Mouse (Mus musculus) kidney, adult 2 months (tissue): ENCODE results near the gene Wap.

Experiments used
- CTCF ChIP-seq: fragments of 200-500 bp; conservative IDR thresholded peaks from 2 replicates; pipeline ENCODE4 v1.5.1; 2011; ENCODE audit warnings: low read depth, mild to moderate bottlenecking, control low read depth, low read length, moderate library complexity, mixed read lengths; ENCODE audit not compliant: insufficient read depth, insufficient read length
- POLR2A ChIP-seq: fragments of 200-500 bp; IDR thresholded peaks from one replicate; pipeline ENCODE4 v1.6.1; 2011; ENCODE audit warnings: low read depth, low read length, control low read depth

DNA sequence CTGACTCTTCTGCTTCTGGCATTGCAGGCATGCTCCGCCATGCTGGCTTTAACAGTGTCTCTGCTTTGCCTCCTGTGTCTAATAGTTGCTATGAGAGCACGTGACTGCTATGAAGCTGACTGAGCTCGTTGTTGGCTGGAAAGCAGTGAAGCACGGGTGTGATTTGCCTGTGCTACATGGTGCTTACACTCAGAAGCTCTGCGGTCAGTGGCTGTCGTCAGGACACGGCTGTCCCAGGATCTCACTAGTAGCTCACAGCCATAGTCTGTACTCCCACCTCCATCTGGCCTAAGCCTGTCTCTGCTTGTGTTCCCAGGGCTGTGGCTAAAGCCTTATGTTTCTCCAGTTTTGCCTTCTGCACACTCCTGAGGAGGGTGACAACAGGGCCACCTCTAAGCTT lies 50.1 kb downstream of the Wap start:
- TF ChIP-seq CTCF, result no peak
- no peak for TF ChIP-seq POLR2A
